Mouse (Mus musculus): ENCODE measurements around the gene Gli2.

The Gli2 gene

GRCm38 (mm10) chr1:119051192-119051937 is 2.1 kb downstream of the Gli2 start:
- DNase-seq (ENCODE audit: low read depth, low spot score): no peak

GRCm38 (mm10) chr1:119049812-119050615 is 3.4 kb downstream of the Gli2 start:
- peak; percentile 45 for DNase-seq (ENCODE audit: low read depth, low spot score)

GRCm38 (mm10) chr1:119048988-119049387 is 4.4 kb downstream of the Gli2 start:
- DNase-seq (ENCODE audit: low read depth, low spot score): peak; percentile 94

- DNase-seq (ENCODE audit: low read depth, low spot score): peak; percentile 54
These were observed 4.9 kb downstream of the Gli2 start for GRCm38 (mm10) chr1:119048547-119048946.

GRCm38 (mm10) chr1:119047462-119048371 is 5.7 kb downstream of the Gli2 start:
- peak; percentile 51 for DNase-seq (ENCODE audit: low read depth, low spot score)

- no peak for DNase-seq (ENCODE audit: low read depth, low spot score)
These were observed 15.0 kb downstream of the Gli2 start for GRCm38 (mm10) chr1:119038436-119038835.

- DNase-seq (ENCODE audit: low read depth, low spot score): no peak
These were observed 17.5 kb downstream of the Gli2 start for GRCm38 (mm10) chr1:119035931-119036330.

- no peak for DNase-seq (ENCODE audit: low read depth, low spot score)
These were observed 18.1 kb downstream of the Gli2 start for GRCm38 (mm10) chr1:119035301-119035700.

- no peak for DNase-seq (ENCODE audit: low read depth, low spot score)
These were observed 19.2 kb downstream of the Gli2 start for GRCm38 (mm10) chr1:119034163-119034705.

- peak; percentile 56 for DNase-seq (ENCODE audit: low read depth, low spot score)
These were observed 19.8 kb downstream of the Gli2 start for GRCm38 (mm10) chr1:119033450-119034162.

- DNase-seq (ENCODE audit: low read depth, low spot score): no peak
These were observed 22.2 kb downstream of the Gli2 start for GRCm38 (mm10) chr1:119031185-119031584.

GRCm38 (mm10) chr1:119025647-119026358 is 27.6 kb downstream of the Gli2 start:
- DNase-seq (ENCODE audit: low read depth, low spot score): no peak

GRCm38 (mm10) chr1:119022311-119022710 is 31.1 kb downstream of the Gli2 start:
- no peak for DNase-seq (ENCODE audit: low read depth, low spot score)

GRCm38 (mm10) chr1:119020092-119020491 is 33.3 kb downstream of the Gli2 start:
- DNase-seq (ENCODE audit: low read depth, low spot score): no peak

GRCm38 (mm10) chr1:119019056-119019455 is 34.4 kb downstream of the Gli2 start:
- DNase-seq (ENCODE audit: low read depth, low spot score): no peak

GRCm38 (mm10) chr1:119016866-119017265 is 36.6 kb downstream of the Gli2 start:
- no peak for DNase-seq (ENCODE audit: low read depth, low spot score)

- DNase-seq (ENCODE audit: low read depth, low spot score): no peak
These were observed 38.3 kb downstream of the Gli2 start for GRCm38 (mm10) chr1:119015108-119015507.

- DNase-seq (ENCODE audit: low read depth, low spot score): no peak
These were observed 44.5 kb downstream of the Gli2 start for GRCm38 (mm10) chr1:119008949-119009348.

GRCm38 (mm10) chr1:119003852-119004398 is 49.5 kb downstream of the Gli2 start:
- peak; percentile 66 for DNase-seq (ENCODE audit: low read depth, low spot score)
